Mouse (Mus musculus) thymus, postnatal 14 days (tissue): ENCODE measurements around the gene Astn2.

Experiments
- DNase-seq: peaks from one replicate; pipeline ENCODE4 v3.0.0; 2021

Astn2 gene

DNA sequence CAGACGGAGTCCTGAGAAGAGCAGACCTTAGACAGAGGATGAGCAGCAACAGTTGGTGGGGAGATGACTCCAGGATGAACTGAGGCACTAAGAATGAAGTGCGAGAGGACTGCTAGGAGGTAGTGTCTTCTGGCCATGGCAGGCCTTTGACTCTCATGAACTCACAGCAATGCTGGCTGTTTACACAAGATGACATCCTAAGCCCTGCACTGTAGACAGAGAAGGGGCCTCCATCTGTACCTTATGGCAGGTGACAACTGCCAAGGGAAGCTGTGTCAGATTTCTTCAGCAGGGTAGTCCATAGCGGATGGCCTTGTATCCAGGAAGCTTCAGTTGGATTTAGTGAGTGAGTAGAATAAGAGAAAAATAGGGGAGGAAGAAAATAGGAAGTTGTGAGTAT lies 572.5 kb downstream of the Astn2 start:
- no peak for DNase-seq

DNA sequence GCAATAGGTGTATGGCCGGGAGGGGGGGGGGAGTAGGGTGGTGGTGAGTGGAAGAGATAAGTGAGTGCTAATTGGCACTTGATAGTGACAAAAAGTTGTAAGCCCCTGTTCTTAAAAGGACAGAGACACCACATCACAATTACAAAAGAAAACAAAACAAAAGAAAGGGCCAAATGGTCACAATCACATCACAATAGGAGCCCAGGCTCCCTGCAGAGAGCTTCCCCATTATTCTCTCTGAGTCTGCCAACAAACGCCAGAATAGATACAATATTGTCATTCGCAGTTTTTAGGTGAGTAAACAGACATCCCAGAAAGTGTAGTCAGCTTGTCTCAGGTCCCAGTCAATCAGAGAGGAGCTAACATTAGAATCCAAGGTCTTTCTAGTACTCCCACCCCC lies 573.9 kb downstream of the Astn2 start:
- no peak for DNase-seq

DNA sequence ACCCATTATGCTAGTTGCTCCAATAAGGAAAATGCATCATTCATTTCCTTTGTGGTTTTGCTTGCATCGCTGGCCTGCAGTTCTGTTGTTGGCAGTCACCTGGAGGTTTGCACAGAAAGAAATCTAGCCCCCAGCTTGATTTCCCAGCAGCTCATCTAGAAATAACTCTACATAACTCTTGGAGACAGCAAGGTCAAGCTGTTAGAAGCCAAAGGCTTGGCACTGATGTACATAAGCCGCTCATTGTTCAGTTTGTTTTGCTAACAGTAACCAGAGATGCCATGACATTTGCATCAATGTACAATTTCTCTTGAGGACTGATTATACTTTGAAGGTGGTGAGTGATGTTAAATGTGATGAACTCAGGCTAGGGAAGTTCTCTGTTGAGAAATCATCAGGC lies 583.3 kb downstream of the Astn2 start:
- DNase-seq = no peak

DNA sequence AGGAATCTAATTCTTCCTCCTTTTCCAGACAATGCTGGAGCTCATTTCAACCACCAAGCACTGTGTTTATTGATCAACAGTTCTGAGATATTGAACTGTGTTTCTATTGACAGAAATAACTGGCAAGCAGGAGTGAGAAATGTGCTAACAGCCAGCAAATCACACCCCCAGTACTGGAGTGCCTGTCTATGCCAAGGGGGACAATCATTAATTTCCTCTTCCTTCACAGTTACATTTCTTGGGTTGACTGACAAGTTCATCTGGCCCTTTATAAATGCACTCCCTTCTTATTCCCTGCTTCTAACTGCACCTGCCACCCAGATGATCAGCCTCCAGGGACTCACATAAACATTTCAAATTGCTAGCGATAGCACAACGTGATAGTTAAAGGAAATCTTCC lies 584.2 kb downstream of the Astn2 start:
- DNase-seq = no peak

DNA sequence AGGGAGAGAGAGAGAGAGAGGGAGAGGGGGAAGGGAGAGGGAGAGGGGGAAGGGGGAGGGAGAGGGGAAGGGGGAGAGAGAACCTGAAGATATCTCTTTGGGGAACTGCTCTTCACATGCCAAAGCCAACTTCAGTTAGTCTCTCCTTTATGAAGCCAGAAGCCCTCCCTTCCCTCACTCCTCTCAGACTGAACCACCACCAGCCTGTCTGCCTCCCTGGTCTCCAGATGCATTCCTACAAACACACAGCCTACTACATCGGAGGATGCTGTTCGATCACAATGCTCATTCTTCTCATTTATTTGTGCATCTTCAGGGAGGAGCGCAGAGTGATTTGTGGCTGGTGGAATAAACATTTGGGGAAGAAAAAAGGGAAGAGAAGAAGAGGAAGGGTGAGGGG lies 584.6 kb downstream of the Astn2 start:
- DNase-seq = no peak

DNA sequence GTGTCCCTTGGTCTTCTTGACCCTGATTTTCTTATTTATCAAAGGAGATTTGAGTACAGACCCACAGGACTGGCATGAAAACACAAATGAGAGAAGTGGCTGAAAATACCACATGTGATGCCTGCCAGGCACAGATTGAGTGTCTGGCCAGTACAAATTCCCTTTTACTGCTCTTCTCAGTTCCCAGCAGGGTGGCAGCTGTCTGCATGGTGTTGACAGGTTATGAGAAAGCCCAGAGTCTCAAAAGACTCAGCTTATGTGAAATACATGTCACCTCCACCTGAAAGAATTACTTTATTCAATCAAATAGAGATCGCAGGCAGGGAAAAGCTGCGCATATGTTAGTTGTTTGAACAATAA lies 590.3 kb downstream of the Astn2 start:
- no peak for DNase-seq

DNA sequence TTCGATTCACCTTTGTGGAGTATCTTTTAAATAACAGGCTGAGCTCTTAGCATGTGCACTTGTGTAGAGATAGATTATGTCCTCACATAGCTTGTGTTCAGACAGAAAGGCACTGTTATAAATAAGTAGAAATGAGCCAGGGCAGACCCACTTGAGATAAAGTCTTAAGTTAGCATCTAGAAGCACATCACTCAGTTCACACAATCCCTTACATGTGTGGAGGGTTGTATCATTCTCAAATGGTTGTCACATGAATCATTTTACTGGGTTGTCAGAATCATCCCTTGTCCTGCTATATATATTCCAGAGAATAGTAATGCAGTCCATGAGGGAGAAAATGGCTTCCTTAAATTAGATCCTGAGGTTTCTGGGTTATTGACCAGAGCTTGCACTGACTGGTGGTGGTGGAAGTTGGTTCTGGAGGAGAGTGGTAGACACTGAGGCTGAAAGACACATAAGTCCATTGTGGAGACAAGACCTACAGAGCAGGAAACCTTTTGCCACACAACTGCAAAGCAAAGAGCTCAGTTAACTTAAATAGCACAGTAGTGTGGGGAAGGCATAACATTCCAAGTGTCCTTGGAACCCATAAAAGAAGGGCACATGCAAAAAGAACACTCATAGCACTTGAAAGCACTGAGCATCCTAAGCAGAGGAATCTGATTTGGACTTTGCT lies 590.8 kb downstream of the Astn2 start:
- DNase-seq = no peak

DNA sequence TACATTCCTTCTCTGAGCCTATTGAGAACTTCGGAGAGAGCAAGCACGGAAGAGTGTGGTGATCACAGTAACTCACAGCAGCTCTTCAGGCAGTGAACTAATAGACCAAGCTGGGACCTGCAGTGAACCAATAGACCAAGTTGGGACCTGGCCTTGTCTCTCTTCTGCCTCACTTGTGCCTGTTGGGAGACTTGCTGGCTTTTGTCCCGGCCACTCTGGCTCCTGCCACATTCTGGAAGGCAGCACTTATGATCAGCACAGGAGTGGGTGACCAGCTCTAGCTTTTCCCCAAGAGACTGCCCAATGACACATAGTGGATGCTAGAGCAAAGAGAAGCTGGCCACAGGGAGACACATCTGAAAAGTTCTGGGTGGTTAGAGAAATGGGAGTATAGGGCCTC lies 597.1 kb downstream of the Astn2 start:
- no peak for DNase-seq

DNA sequence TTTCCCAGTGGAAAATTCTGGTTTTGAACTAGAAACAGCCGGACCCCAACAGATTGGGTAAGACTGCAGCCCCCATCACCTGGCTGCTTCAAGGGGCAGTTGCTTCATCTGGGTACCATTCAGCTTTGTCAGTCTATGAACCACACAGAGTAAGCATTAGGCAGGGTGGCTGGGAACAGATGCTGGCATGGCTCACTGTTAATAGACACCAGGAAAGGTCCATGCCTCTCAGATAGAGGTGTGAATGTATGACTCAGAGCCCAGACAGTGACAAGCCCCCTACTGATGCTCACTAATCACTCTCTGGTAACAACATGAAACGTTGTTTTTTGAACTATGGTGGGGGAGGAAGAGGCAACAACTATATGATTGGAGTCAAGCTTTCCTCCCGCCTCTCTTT lies 603.2 kb downstream of the Astn2 start:
- no peak for DNase-seq

DNA sequence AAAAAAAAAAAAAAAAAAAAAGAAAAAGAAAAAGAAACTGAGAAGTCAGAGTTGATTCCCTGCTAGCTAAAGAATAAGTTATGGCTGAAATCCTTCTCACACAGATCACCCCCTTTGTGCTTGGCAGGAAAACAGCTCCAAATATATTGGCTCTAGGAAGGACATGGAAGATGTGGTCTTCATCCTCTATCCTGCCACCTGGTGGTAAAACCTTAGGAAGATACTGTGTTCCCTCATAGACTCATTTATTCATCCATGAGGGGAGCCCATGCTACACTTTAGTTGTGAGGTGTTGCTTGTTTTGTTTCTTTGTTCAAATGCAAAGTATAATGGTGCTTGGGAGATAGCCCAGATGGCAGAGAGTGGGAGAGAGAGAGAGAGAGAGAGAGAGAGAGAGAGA lies 613.4 kb downstream of the Astn2 start:
- no peak for DNase-seq

DNA sequence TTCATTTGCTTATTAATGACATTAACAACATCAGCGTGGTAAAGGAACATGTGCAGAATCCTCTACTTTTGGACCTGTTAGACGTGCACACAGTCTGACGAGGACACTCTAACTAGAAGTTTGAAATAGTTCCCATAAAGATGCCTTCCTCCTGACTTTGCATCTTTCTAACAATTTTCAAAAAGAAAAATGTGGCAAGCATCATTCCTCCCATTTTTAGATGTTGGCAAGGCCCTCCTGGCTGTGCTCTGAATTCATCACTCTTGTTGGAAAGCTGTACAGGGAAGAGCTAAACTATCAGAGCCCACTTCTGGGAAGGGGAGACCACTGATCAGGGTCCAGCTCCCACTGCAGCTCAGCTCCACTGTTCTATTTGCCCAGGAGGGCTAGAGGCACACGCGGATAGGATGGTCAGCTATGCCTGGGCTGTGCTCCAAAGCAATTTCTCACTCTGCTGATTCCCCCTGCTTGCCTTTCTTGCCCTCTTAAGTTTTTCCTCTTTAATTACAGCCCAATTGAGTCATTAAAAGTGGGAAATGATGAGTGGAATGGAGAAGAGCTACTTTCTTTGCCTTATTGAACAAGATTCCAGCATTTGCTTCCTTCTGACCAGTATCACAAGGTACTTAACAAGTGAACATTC lies 630.9 kb downstream of the Astn2 start:
- no peak for DNase-seq

DNA sequence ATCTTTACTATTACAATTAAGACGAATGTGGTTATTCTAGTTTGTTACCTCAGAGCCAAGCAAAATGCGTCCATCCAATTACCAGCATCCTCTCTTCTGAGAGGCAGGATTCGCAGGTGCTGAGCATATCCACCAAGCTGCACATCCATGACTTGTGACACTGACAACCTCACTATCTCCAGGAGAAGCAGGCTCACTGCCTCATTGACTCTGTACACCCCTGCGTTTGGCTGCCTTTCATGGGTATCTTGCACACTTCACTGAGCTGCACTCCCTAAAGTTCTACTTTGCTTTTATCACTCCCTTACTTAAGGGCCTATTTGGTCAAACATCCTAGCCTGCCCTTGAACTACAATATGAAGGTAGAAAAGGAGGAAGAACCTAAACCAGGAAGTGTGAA lies 633.5 kb downstream of the Astn2 start:
- no peak for DNase-seq

DNA sequence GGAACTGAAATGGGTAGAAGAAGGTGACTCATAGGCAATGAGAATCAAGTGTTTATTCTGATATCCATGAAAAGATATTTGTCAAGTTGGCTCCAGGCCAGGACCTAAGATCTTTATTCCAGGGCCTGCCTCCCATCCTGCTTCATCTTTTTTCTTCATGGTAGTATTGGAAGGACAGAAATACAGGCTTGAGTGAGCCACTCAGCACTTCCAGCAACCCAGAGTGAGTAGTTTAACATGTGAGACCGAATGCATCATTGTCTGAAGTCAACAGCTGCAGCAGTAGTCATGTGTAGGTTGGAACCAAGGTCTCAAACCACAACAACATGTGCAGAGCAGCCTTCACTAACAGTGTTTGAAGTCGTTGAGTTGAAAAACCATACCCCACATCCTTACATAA lies 636.5 kb downstream of the Astn2 start:
- DNase-seq = no peak

DNA sequence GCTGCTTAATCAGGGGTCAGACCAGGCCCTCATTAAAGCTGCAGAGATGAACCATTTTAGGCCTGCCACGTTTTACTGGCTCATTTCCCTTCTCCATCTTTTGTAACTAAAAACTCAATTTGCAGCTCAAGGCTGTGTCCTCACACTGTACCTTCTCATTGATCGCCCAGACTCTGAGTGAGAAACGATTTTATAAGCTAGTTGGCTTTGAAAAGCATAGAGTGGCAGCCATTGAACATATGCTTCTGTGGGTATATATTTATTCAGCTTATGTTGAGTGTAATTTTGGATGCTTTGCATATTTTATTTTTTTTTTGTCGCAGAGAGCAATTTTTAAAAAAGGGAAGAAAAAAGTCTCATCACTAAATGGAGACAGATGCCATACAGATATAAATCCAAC lies 637.0 kb downstream of the Astn2 start:
- DNase-seq = no peak

DNA sequence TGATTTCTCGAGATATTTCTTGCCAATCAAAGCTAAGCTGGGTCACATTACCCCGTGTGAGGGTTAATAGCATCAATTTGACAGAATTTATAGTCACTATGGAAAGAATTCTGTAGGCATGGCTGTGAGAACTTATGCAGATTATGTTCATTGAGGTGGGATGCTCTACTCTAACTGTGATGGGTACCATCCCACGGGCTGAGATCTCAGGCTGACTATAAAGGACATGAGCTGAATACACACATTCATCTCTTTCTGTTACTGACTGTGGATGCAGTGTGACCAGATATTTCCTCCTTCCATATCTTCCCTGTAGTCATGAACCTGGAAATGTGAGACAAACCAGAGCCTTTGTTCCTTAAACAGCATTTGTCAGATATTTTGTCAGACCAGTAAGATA lies 639.1 kb downstream of the Astn2 start:
- DNase-seq = no peak

DNA sequence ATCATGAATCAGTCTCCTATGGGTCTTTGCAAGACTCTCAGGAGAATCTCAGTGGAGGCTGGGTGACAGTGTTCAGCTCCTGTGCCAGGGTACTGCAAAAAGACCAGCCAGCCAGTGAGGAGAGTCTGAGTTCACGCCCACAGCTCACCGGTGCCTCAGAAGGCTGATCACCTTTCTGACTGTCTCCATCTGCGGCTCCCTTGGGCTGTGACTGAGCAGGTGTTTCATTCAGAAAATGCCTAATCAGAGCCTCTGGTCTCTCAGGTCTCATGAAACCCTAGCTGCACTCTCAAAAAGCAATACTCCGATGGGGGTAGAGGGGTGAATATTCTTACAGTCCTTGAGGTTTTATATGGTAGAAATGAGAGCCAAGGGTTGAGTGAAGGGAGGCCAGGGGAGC lies 640.1 kb downstream of the Astn2 start:
- DNase-seq = no peak

DNA sequence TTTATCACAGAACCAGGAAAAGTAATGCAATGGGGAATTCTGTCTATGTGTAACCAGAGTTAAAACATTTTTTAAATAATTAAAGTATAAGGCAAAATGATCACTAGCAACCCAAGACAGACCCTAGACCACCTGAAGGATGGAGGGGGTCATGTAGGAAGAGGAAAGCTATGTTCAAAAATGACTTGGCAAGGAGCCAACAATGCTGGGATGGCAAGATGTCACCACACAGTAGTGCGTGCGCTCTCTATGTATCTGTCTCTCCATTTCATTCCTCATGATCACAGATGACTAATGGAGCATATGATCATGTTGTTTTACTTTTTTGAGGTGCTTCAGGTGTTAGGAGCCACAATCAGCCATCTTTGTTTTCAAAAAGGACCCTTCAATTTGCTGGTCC lies 640.6 kb downstream of the Astn2 start:
- no peak for DNase-seq

DNA sequence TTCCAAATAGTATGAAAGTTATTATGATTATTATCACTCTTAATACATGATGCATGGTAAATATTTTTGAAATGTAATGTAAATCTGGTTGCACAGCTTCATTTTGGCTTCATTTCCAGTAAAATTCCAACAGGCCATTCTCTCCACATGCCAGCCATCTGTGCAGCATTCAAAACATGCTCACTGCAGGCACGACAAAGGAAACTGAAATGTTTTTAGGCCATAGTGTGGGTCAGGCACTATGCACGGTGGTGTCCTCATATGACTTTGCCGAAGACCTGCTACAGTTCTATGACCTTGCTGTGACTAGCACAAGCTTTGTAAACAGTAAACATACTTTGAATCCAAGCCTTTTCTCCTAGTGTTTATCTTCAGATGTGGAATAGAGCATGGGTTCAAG lies 642.3 kb downstream of the Astn2 start:
- no peak for DNase-seq

DNA sequence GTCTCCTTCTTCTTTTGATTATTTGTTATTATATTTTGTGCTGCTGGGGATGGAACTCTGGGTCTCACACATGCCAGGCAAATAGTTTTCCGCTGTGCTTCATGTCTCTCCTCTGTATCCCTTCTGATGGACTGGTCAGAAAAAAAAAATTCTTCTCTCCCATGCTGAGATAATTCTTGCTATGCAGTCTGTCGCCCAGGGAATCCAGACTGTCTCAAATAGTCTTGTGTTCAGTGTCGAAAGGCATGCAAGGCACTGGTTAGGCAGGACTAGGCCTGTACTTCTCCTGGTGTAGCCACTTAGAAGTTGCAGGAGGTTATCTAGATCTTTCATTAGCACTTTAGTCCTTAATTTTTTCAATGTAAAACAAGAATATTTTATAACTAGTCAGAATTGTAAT lies 642.8 kb downstream of the Astn2 start:
- DNase-seq = no peak

DNA sequence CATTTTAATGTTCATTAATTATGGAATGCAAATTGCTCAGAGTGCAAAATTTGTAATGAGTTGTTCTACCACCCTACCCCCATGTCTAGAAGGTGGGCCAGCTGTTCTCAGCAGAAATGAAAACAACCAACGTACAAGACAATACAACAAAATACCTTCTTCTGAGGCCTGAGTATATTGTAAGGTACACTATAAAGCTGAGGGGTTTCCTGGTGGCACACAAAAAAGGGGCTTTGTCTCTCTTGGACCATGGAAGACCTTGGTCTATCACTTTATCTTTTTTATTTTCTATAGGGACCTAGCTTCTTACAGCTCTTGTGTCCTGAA lies 645.6 kb downstream of the Astn2 start:
- DNase-seq = no peak

DNA sequence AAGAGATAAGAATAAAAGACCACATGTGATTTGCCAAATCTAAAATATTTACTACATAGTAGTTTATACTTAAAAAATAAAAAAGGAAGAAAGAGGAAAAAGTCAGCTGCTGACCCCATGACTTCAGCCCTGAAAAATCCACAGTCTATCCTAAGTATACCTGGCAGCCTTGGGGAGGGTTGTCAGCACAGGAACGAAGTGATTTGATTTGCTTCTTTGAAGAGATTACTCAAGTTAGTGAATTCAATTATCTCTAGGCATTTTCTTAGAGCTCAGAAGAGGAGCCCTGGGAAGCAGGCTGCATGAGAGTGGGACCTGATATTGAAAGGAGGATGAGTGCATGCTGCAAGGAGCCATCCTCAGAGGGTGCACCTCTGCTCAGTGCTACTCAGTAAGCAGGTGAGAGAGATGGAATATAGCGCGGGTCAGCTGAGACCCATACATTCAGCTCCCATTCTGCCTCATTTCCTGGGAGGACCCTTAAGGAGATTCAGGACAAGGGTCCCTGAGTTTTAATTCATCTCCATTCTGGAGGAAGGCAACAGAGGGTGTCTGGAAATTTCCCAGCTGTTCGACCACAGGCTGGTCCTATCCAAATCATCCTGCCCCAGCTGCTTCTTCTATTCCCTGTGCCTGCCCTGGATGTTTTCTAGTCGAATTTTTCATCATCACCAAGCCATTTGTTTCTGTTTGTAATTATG lies 646.1 kb downstream of the Astn2 start:
- no peak for DNase-seq

DNA sequence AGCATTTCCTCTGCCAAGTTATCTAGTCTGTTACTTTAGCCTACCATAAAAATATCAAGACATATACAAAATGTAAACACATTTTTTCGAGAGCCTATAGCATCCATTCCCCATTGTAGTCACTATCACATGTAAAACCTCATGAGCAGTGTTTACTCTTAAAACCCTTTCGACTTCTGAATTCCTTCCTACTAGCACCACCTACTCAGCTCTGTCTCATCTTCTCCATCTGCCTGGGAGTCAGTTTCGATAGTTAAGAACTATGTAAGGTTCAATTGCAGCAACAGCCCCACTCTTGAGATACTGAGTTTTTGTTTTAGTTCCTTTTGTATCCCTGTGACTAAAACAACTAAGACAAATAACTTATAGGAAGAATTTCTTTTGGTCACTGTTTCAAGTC lies 651.5 kb downstream of the Astn2 start:
- no peak for DNase-seq

DNA sequence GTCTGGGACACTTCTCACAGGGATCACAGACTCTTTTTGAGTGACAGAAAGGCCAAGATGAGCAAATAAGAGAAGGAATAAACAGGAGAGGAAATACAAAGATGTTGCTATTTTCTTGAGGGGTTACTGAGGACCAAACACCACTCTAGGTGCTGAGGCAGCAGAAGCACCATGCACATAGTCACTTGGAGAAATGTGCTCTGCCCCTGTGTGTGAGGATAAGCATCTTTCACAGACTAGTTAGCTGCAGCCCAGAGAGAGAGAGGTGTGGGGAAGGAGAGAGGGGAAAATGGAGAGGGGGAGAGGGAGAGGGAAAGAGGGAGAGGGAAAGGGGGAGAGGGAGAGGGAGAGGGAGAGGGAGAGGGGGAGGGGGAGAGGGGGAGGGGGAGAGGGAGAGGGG lies 659.6 kb downstream of the Astn2 start:
- no peak for DNase-seq

DNA sequence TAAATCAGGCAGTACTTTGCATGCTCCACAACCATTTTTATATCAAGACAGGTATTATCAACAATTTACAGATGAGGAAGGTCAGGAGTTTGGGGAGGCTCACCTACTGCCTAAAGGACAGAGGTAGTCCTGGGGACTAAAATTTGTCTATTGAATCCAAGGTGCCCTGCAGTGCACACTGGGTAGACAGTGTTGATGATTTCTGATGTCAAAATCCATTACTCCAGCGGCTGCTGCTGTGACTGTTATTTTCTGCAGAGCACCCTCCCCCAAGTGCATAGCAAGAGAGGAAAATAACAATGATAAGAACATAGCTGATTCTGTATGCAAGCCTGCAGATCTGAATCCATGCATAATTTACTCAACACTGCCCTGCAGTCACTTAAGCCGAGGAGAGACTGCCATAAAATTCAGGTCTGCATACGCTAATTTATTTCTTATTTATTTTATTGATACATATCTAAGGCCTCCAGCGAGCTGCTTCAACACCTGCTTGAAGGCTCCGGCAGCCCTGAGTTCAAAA lies 660.3 kb downstream of the Astn2 start:
- no peak for DNase-seq
